Mouse (Mus musculus): ENCODE measurements at regions not wholly inside any gene's neighbourhood (a gene's known extent, or its start where the extent isn't known, plus 50 kb on each side); places are given as distances from the start of the nearest gene placed in this dataset.

GRCm38 (mm10) chr9:115478946-115479345, 168.7 kb upstream of the Stt3b start:
- DNase-seq (ENCODE audit: extremely low spot score, low spot score): no peak

GRCm38 (mm10) chr9:115481176-115481575, 171.0 kb upstream of the Stt3b start:
- no peak for DNase-seq (ENCODE audit: extremely low spot score, low spot score)

- no peak for DNase-seq (ENCODE audit: extremely low spot score, low spot score)
Measured at GRCm38 (mm10) chr9:115483024-115483423, 172.8 kb upstream of the Stt3b start.

GRCm38 (mm10) chr9:115483721-115484120, 173.5 kb upstream of the Stt3b start:
- no peak for DNase-seq (ENCODE audit: extremely low spot score, low spot score)

GRCm38 (mm10) chr9:115484408-115484807, 174.2 kb upstream of the Stt3b start:
- no peak for DNase-seq (ENCODE audit: extremely low spot score, low spot score)

GRCm38 (mm10) chr9:115485219-115485618, 175.0 kb upstream of the Stt3b start:
- no peak for DNase-seq (ENCODE audit: extremely low spot score, low spot score)

GRCm38 (mm10) chr9:115487175-115487760, 177.0 kb upstream of the Stt3b start:
- DNase-seq (ENCODE audit: extremely low spot score, low spot score): no peak

GRCm38 (mm10) chr9:115488913-115489809, 178.9 kb upstream of the Stt3b start:
- DNase-seq (ENCODE audit: extremely low spot score, low spot score): no peak

- no peak for DNase-seq (ENCODE audit: extremely low spot score, low spot score)
Measured at GRCm38 (mm10) chr9:115492431-115493171, 182.4 kb upstream of the Stt3b start.

GRCm38 (mm10) chr9:115493765-115494164, 183.5 kb upstream of the Stt3b start:
- DNase-seq (ENCODE audit: extremely low spot score, low spot score): no peak

GRCm38 (mm10) chr9:115499536-115499935, 189.3 kb upstream of the Stt3b start:
- DNase-seq (ENCODE audit: extremely low spot score, low spot score): no peak

GRCm38 (mm10) chr9:115504789-115505188, 194.6 kb upstream of the Stt3b start:
- DNase-seq (ENCODE audit: extremely low spot score, low spot score): no peak

- DNase-seq (ENCODE audit: extremely low spot score, low spot score): no peak
Measured at GRCm38 (mm10) chr9:115507131-115507689, 197.0 kb upstream of the Stt3b start.

- no peak for DNase-seq (ENCODE audit: extremely low spot score, low spot score)
Measured at GRCm38 (mm10) chr9:115512835-115513629, 202.8 kb upstream of the Stt3b start.

- no peak for DNase-seq (ENCODE audit: extremely low spot score, low spot score)
Measured at GRCm38 (mm10) chr9:115517903-115518302, 207.7 kb upstream of the Stt3b start.

- DNase-seq (ENCODE audit: extremely low spot score, low spot score): no peak
Measured at GRCm38 (mm10) chr9:115524161-115524560, 213.9 kb upstream of the Stt3b start.

GRCm38 (mm10) chr9:115524591-115524990, 214.4 kb upstream of the Stt3b start:
- DNase-seq (ENCODE audit: extremely low spot score, low spot score): no peak

- no peak for DNase-seq (ENCODE audit: extremely low spot score, low spot score)
Measured at GRCm38 (mm10) chr9:115526322-115526721, 216.1 kb upstream of the Stt3b start.

GRCm38 (mm10) chr9:115526981-115527380, 216.8 kb upstream of the Stt3b start:
- no peak for DNase-seq (ENCODE audit: extremely low spot score, low spot score)

- DNase-seq (ENCODE audit: extremely low spot score, low spot score): no peak
Measured at GRCm38 (mm10) chr9:115534198-115534597, 224.0 kb upstream of the Stt3b start.

GRCm38 (mm10) chr9:115543665-115544064, 233.4 kb upstream of the Stt3b start:
- no peak for DNase-seq (ENCODE audit: extremely low spot score, low spot score)
